Mouse (Mus musculus) heart, postnatal 4 days (tissue): ENCODE data around the gene Ing3. TPM values are rescaled to one million over a fixed set of nuclear protein-coding genes. Genes with fewer than 3 reads are reported as not detected.

Experiments
- DNase-seq: peaks from one replicate; pipeline ENCODE4 v3.0.0; 2021
- total RNA-seq, 2 experiments: library from RNA; stranded (reverse); gene quantifications; 2 replicates each; pipeline ENCODE4 v1.2.3; 2021

The Ing3 gene
- total RNA-seq: 10 to 100 TPM; 17.4 to 18.3 TPM

GRCm38 (mm10) chr6:21949226-21949731 is at the start of gene Ing3:
Gene Ing3 (plus strand): TSS chr6:21949571.
- DNase-seq: peak; percentile 98

GRCm38 (mm10) chr6:21909720-21910119 is 39.7 kb upstream of the Ing3 start:
- no peak for DNase-seq

- DNase-seq: no peak
Measured at GRCm38 (mm10) chr6:21910804-21911203, 38.6 kb upstream of the Ing3 start.

- no peak for DNase-seq
Measured at GRCm38 (mm10) chr6:21916591-21916990, 32.8 kb upstream of the Ing3 start.

- DNase-seq: no peak
Measured at GRCm38 (mm10) chr6:21924150-21924549, 25.2 kb upstream of the Ing3 start.

- no peak for DNase-seq
Measured at GRCm38 (mm10) chr6:21937981-21938635, 11.3 kb upstream of the Ing3 start.

GRCm38 (mm10) chr6:21949771-21950448 is 539 bp downstream of the Ing3 start:
- DNase-seq: peak; percentile 97

GRCm38 (mm10) chr6:21950676-21951075 is 1.3 kb downstream of the Ing3 start:
- DNase-seq: no peak

GRCm38 (mm10) chr6:21955468-21955867 is 6.1 kb downstream of the Ing3 start:
- no peak for DNase-seq

GRCm38 (mm10) chr6:21958922-21959321 is 9.6 kb downstream of the Ing3 start:
- DNase-seq: no peak

GRCm38 (mm10) chr6:21959909-21960308 is 10.5 kb downstream of the Ing3 start:
- no peak for DNase-seq

- DNase-seq: no peak
Measured at GRCm38 (mm10) chr6:21977532-21977931, 28.2 kb downstream of the Ing3 start.

- DNase-seq: no peak
Measured at GRCm38 (mm10) chr6:21981114-21981513, 31.7 kb downstream of the Ing3 start.

GRCm38 (mm10) chr6:21984990-21985731 is 35.8 kb downstream of the Ing3 start:
- peak; percentile 75 for DNase-seq

- peak; percentile 69 for DNase-seq
Measured at GRCm38 (mm10) chr6:21985732-21986540, 36.6 kb downstream of the Ing3 start, which contains the start of gene Cped1. Gene Cped1 (plus strand): TSS chr6:21985916.

GRCm38 (mm10) chr6:21986660-21987331 is 37.4 kb downstream of the Ing3 start:
- DNase-seq: peak; percentile 55

- no peak for DNase-seq
Measured at GRCm38 (mm10) chr6:21987554-21987953, 38.2 kb downstream of the Ing3 start.

- no peak for DNase-seq
Measured at GRCm38 (mm10) chr6:21988296-21988695, 38.9 kb downstream of the Ing3 start.

- DNase-seq: no peak
Measured at GRCm38 (mm10) chr6:21989081-21989480, 39.7 kb downstream of the Ing3 start.

GRCm38 (mm10) chr6:21990181-21991135 is 41.1 kb downstream of the Ing3 start:
- DNase-seq: peak; percentile 25
